Mouse (Mus musculus): Measurements from ENCODE around the gene Sucnr1. TPM values are rescaled to one million over a fixed set of nuclear protein-coding genes. Genes with fewer than 3 reads are reported as not detected.

The Sucnr1 gene
- polyA plus RNA-seq, 1 experiment from 2014 or later, result 0.12 TPM

- no peaks in the 10 kb centered on the region for H3K4me1 ChIP-seq (ENCODE audit: control insufficient read depth in 2 of 2, insufficient read depth in 2 of 2, low read length in 2 of 2)
- no peak overlapping the region for H3K9ac ChIP-seq (ENCODE audit: low read length)
- no peaks in the 10 kb centered on the region for H3K9me3 ChIP-seq (ENCODE audit: control insufficient read depth, low read length)
- no peak overlapping the region for H3K27ac ChIP-seq (replicated peaks in 1 of 2; ENCODE audit: control insufficient read depth in 1 of 2, insufficient read depth in 1 of 2, low read depth in 2 of 2, low read length in 2 of 2)
- ATAC-seq (ENCODE audit: insufficient number of reproducible peaks, insufficient read depth, low FRiP score, low read depth), result no peak
- 77% methylated on average over 6 of the region's 6 CpGs for WGBS
- no peak overlapping the region for H3K4me2 ChIP-seq (ENCODE audit: low read length)
- H3K4me3 ChIP-seq (ENCODE audit: control insufficient read depth in 1 of 2, insufficient read depth in 1 of 2, low read depth in 1 of 2, low read length in 2 of 2), result no peak overlapping the region
- H3K27me3 ChIP-seq (ENCODE audit: control insufficient read depth, insufficient read depth, low read length), result no peaks in the 10 kb centered on the region
- no peaks in the 10 kb centered on the region for H3K36me3 ChIP-seq (ENCODE audit: control insufficient read depth, insufficient read depth, low read length)
Observed at GRCm38 (mm10) chr3:60111889-60112646, 30.4 kb downstream of the Sucnr1 start.

GRCm38 (mm10) chr3:60114571-60114970 is 32.9 kb downstream of the Sucnr1 start:
- no peak for ATAC-seq (ENCODE audit: insufficient number of reproducible peaks, insufficient read depth, low FRiP score, low read depth)
- Histone ChIP-seq H3K36me3 (ENCODE audit: control insufficient read depth, insufficient read depth, low read length) (no peaks in the 10 kb centered on the region), H3K4me2 (ENCODE audit: low read length) (no peak overlapping the region), H3K27ac (replicated peaks in 1 of 2; ENCODE audit: control insufficient read depth in 1 of 2, insufficient read depth in 1 of 2, low read depth in 2 of 2, low read length in 2 of 2) (no peak overlapping the region), H3K9me3 (ENCODE audit: control insufficient read depth, low read length) (no peaks in the 10 kb centered on the region), H3K27me3 (ENCODE audit: control insufficient read depth, insufficient read depth, low read length) (no peaks in the 10 kb centered on the region), H3K9ac (ENCODE audit: low read length) (no peak overlapping the region), H3K4me3 (ENCODE audit: control insufficient read depth in 1 of 2, insufficient read depth in 1 of 2, low read depth in 1 of 2, low read length in 2 of 2) (no peak overlapping the region), H3K4me1 (ENCODE audit: control insufficient read depth in 2 of 2, insufficient read depth in 2 of 2, low read length in 2 of 2) (no peaks in the 10 kb centered on the region)
- 49% methylated on average over 2 of the region's 2 CpGs for WGBS

GRCm38 (mm10) chr3:60121449-60121848 is 39.8 kb downstream of the Sucnr1 start:
- Histone ChIP-seq H3K4me3 (ENCODE audit: control insufficient read depth in 1 of 2, insufficient read depth in 1 of 2, low read depth in 1 of 2, low read length in 2 of 2) (no peak overlapping the region), H3K27ac (replicated peaks in 1 of 2; ENCODE audit: control insufficient read depth in 1 of 2, insufficient read depth in 1 of 2, low read depth in 2 of 2, low read length in 2 of 2) (no peak overlapping the region), H3K27me3 (ENCODE audit: control insufficient read depth, insufficient read depth, low read length) (no peaks in the 10 kb centered on the region), H3K4me1 (ENCODE audit: control insufficient read depth in 2 of 2, insufficient read depth in 2 of 2, low read length in 2 of 2) (no peaks in the 10 kb centered on the region), H3K4me2 (ENCODE audit: low read length) (no peak overlapping the region), H3K9ac (ENCODE audit: low read length) (no peak overlapping the region), H3K9me3 (ENCODE audit: control insufficient read depth, low read length) (no peaks in the 10 kb centered on the region), H3K36me3 (ENCODE audit: control insufficient read depth, insufficient read depth, low read length) (no peaks in the 10 kb centered on the region)
- WGBS, result 67% methylated on average over 3 of the region's 3 CpGs
- ATAC-seq (ENCODE audit: insufficient number of reproducible peaks, insufficient read depth, low FRiP score, low read depth), result no peak

- Histone ChIP-seq H3K4me3 (ENCODE audit: control insufficient read depth in 1 of 2, insufficient read depth in 1 of 2, low read depth in 1 of 2, low read length in 2 of 2) (no peak overlapping the region), H3K9ac (ENCODE audit: low read length) (no peak overlapping the region), H3K4me2 (ENCODE audit: low read length) (no peak overlapping the region), H3K9me3 (ENCODE audit: control insufficient read depth, low read length) (no peaks in the 10 kb centered on the region), H3K27ac (replicated peaks in 1 of 2; ENCODE audit: control insufficient read depth in 1 of 2, insufficient read depth in 1 of 2, low read depth in 2 of 2, low read length in 2 of 2) (no peak overlapping the region), H3K4me1 (ENCODE audit: control insufficient read depth in 2 of 2, insufficient read depth in 2 of 2, low read length in 2 of 2) (0 out of 4 replicates have a peak, but pooled peaks cover 0 to 2% of the 10 kb centered on the region in 2 experiments), H3K27me3 (ENCODE audit: control insufficient read depth, insufficient read depth, low read length) (no peaks in the 10 kb centered on the region), H3K36me3 (ENCODE audit: control insufficient read depth, insufficient read depth, low read length) (no peaks in the 10 kb centered on the region)
- no peak for ATAC-seq (ENCODE audit: insufficient number of reproducible peaks, insufficient read depth, low FRiP score, low read depth)
- WGBS, result 57% methylated on average over 9 of the region's 9 CpGs
Observed at GRCm38 (mm10) chr3:60123859-60124794, 42.5 kb downstream of the Sucnr1 start.

- Histone ChIP-seq H3K27ac (replicated peaks in 1 of 2; ENCODE audit: control insufficient read depth in 1 of 2, insufficient read depth in 1 of 2, low read depth in 2 of 2, low read length in 2 of 2) (no peak overlapping the region), H3K27me3 (ENCODE audit: control insufficient read depth, insufficient read depth, low read length) (no peaks in the 10 kb centered on the region), H3K9ac (ENCODE audit: low read length) (no peak overlapping the region), H3K9me3 (ENCODE audit: control insufficient read depth, low read length) (no peaks in the 10 kb centered on the region), H3K36me3 (ENCODE audit: control insufficient read depth, insufficient read depth, low read length) (no peaks in the 10 kb centered on the region), H3K4me3 (ENCODE audit: control insufficient read depth in 1 of 2, insufficient read depth in 1 of 2, low read depth in 1 of 2, low read length in 2 of 2) (no peak overlapping the region), H3K4me1 (ENCODE audit: control insufficient read depth in 2 of 2, insufficient read depth in 2 of 2, low read length in 2 of 2) (peaks cover 0 to 2% of the 10 kb centered on the region in 2 experiments; a peak in 1 of 4 replicates), H3K4me2 (ENCODE audit: low read length) (no peak overlapping the region)
- WGBS, result 72% methylated on average over 2 of the region's 2 CpGs
- ATAC-seq (ENCODE audit: insufficient number of reproducible peaks, insufficient read depth, low FRiP score, low read depth), result no peak
Observed at GRCm38 (mm10) chr3:60126564-60126963, 44.9 kb downstream of the Sucnr1 start.

DNA sequence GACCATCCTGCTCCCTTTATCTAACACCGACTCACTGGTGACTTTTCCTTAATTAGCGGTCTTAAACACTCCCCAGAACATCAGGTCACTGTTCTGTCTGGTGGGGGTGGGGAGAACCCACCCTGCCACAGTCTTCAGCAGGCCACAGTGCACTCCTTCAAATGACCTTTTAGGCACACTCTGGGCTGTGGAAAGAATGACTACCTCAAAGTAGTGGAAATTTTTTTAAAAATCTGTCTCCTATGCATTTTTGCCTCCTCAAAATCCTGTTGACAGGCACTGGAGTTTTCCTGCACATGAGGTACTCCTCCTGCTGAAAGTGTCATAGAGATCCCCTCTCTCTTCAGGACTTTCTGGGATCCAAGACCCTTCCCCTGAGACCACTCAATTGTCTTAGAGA is 46.6 kb downstream of the Sucnr1 start:
- no peaks in the 10 kb centered on the region for H3K27me3 ChIP-seq (ENCODE audit: control insufficient read depth, insufficient read depth, low read length)
- no peak overlapping the region for H3K9ac ChIP-seq (ENCODE audit: low read length)
- H3K4me2 ChIP-seq (ENCODE audit: low read length), result no peak overlapping the region
- H3K4me3 ChIP-seq (ENCODE audit: control insufficient read depth in 1 of 2, insufficient read depth in 1 of 2, low read depth in 1 of 2, low read length in 2 of 2), result no peak overlapping the region
- H3K36me3 ChIP-seq (ENCODE audit: control insufficient read depth, insufficient read depth, low read length), result no peaks in the 10 kb centered on the region
- no peak for ATAC-seq (ENCODE audit: insufficient number of reproducible peaks, insufficient read depth, low FRiP score, low read depth)
- no peak overlapping the region for H3K27ac ChIP-seq (replicated peaks in 1 of 2; ENCODE audit: control insufficient read depth in 1 of 2, insufficient read depth in 1 of 2, low read depth in 2 of 2, low read length in 2 of 2)
- peaks cover 0 to 2% of the 10 kb centered on the region in 2 experiments; a peak in 1 of 4 replicates for H3K4me1 ChIP-seq (ENCODE audit: control insufficient read depth in 2 of 2, insufficient read depth in 2 of 2, low read length in 2 of 2)
- WGBS, result 42% methylated on average over 2 of the region's 2 CpGs
- no peaks in the 10 kb centered on the region for H3K9me3 ChIP-seq (ENCODE audit: control insufficient read depth, low read length)

DNA sequence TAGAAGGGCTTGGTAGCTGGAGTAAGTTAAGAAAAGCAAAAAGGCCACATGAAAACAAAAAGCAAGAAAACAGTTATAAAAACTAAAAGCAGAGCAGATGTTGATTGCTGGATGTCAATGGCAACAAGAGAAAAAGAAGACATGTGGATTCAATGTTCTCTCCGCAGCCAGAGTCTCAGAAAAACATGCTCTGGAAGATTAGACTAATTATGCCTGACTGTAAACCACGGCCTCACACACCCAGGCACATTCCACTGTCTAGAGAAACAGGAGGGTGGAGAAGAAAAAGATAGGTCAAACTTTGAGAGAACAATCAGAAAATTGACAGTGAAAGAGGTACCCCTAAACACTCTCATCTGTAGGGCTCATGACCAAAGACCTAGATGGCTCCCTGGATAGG is 54.1 kb downstream of the Sucnr1 start:
- no peak for ATAC-seq (ENCODE audit: insufficient number of reproducible peaks, insufficient read depth, low FRiP score, low read depth)
- Histone ChIP-seq H3K4me1 (ENCODE audit: control insufficient read depth in 2 of 2, insufficient read depth in 2 of 2, low read length in 2 of 2) (no peaks in the 10 kb centered on the region), H3K4me3 (ENCODE audit: control insufficient read depth in 1 of 2, insufficient read depth in 1 of 2, low read depth in 1 of 2, low read length in 2 of 2) (no peak overlapping the region), H3K9ac (ENCODE audit: low read length) (no peak overlapping the region), H3K27me3 (ENCODE audit: control insufficient read depth, insufficient read depth, low read length) (no peaks in the 10 kb centered on the region), H3K9me3 (ENCODE audit: control insufficient read depth, low read length) (no peaks in the 10 kb centered on the region), H3K4me2 (ENCODE audit: low read length) (no peak overlapping the region), H3K36me3 (ENCODE audit: control insufficient read depth, insufficient read depth, low read length) (no peaks in the 10 kb centered on the region), H3K27ac (replicated peaks in 1 of 2; ENCODE audit: control insufficient read depth in 1 of 2, insufficient read depth in 1 of 2, low read depth in 2 of 2, low read length in 2 of 2) (no peak overlapping the region)
- WGBS, result 22% methylated on average over 2 of the region's 2 CpGs

All from heart, embryonic 14.5 days (tissue).